Mouse (Mus musculus): ENCODE data around the gene Dclk3.

The Dclk3 gene

DNA sequence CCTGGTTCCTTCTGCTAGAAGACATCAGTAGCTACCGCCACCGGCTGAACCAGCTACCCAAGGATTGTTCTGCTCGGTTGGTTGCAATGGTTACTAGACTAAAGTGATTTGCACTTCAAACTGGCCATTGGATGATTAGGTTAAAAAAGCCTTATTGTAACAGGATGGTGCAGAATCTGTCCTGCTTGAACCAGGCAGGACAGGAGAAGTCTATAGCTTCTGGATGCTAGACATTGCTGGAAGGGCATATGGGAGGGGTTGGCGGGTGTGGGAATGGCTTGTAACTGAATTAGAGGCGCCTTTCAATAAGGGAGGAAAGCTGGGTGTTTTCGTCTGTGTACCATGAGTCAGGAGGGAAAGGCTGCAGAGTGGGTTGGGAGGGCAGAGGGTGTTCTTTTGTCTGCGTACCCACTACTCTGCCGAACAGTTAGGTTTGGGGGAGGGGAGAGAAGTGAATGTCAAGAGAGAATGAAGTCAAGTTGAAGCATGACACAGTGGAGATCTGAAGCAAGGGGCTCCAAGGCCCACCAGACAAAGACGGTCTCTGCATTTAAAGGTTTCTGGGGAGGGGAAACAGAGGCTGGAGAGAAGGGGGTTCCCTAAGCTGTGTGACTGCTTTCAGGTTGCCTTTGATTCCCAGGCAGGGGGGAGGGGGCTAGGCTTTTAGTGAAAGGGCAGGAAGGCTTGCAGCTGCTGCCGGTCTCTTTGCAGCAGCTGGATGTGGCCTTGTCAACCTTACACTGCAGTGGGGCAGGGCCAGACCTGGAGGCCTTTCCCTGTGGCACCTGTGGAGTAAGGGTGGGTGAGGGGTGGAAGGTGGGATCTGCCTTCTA is 48.0 kb downstream of the Dclk3 start:
- DNase-seq (ENCODE audit: low read depth), result no peak

- no peak for DNase-seq (ENCODE audit: low read depth)
Observed at GRCm38 (mm10) chr9:111490583-111490982, 51.7 kb downstream of the Dclk3 start.

GRCm38 (mm10) chr9:111491280-111491679 is 52.4 kb downstream of the Dclk3 start:
- no peak for DNase-seq (ENCODE audit: low read depth)

DNA sequence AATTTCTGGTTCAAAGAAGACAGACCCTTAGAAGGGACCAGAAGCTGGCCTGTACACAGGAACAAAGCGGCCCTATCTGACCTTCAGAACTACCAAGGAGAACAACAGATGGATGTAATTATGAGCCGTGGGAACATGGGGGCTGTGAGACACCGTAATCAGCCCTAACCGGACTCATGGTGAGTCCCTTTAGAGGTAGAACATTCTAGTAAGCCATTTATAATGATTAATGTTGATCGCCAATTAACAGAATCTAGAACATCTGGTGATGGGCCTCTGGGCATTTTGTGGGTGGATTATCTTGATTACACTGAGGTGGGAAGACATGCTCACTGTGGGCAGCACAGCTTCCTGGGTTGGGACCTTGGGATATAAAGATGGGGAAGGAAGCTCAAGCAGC is 54.6 kb downstream of the Dclk3 start:
- DNase-seq (ENCODE audit: low read depth), result no peak

DNA sequence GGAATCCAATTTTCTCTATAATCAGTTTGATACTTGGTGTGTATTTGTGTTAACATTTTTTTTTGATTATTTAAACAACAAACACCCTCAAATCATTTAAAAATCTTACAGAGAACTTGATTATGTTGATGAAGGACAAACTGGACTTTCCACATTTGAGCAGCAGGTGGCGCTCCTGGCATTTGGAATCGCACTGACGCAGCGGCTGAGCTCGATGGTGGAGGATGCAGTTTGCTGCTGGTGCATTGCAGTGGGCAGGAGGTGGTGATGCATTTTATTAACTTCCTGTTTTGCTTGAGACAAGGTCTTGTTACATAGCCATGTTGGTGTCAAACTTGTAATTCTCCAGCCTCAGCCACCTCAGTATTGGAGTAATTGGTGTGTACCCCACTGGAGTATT is 56.7 kb downstream of the Dclk3 start:
- DNase-seq (ENCODE audit: low read depth), result peak; percentile 25

- DNase-seq (ENCODE audit: low read depth), result peak; percentile 33
Observed at GRCm38 (mm10) chr9:111497074-111497811, 58.4 kb downstream of the Dclk3 start.

DNA sequence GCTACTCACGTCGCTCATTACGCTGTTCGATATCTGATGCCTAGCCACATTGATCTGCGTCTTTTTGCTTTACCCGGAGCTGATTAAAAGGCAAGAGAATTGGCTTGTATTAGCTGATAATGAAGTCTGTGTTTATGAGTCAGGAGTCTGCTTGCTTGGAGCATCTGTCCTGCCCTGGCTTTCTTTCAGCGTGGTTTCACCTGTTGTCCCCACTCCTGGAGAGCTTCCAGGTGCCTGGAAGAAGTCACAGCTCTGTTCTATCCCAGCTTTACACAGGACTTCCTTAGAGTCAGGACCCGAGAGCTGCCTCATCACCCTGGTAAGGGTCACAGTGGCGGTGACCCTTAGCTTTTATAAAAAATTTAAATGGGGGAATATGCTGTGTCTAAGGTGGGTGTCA is 61.3 kb downstream of the Dclk3 start:
- DNase-seq (ENCODE audit: low read depth), result no peak

DNA sequence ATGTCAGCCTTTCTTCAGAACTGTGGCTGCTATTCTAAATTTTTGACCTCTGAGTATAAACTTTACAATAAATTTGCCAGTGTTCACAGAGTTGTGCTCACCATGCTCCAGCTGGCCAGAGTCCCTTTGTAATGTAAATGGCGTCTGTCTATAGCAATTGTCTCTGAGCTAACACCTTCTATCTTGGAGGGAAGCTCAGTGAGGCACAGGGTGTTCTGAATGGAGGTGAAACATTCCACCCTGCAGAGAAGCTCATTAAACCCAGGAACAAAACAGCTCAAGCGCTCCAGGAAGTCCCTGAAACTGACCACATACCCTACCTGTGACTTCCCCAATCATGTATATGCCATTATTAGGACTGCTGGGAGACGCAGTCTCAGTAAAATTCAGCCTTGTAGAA is 67.2 kb downstream of the Dclk3 start:
- DNase-seq (ENCODE audit: low read depth), result no peak

- no peak for DNase-seq (ENCODE audit: low read depth)
Observed at GRCm38 (mm10) chr9:111514586-111515473, 75.9 kb downstream of the Dclk3 start.

- DNase-seq (ENCODE audit: low read depth), result no peak
Observed at GRCm38 (mm10) chr9:111515536-111515935, 76.7 kb downstream of the Dclk3 start.

DNA sequence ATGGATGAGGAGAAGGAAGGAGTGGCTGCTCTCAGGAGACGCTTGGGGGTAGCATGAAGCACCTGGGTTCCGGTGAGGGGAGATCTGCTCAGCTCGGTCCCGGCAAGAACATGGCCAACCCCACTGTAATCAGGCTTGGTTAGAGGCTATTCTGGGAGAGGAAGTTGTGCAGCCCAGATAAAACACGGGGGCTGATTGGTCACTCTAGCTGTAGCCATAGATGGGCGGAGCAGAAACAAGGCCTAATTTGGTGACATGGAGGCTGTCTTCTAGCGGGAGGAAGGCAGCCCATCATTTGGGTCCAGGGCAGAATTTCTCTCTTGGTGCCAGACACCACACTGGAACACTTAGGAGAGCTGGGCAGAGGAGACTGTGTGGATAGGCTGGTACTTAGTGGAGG is 83.3 kb downstream of the Dclk3 start:
- DNase-seq (ENCODE audit: low read depth), result no peak

- no peak for DNase-seq (ENCODE audit: low read depth)
Observed at GRCm38 (mm10) chr9:111523111-111523510, 84.2 kb downstream of the Dclk3 start.

DNA sequence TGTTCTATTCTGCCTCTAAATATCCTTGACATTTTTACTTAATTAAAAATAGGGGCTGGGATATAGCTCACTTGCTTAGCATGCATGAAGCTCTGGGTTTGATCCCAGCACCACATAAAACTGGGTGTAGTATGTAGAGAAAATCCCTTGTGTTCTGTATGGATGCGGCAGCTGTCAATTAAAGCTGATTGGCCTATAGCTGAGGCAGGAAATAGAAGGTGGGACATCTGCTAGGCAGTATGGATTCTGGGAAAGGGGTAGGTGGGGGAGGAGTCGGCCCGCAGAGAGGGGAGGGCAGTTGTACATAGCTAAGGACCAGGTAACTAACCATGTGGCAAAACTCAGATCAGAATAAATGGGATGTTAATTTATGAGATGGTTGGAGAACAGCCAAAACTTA is 85.0 kb downstream of the Dclk3 start:
- DNase-seq (ENCODE audit: low read depth), result no peak

DNA sequence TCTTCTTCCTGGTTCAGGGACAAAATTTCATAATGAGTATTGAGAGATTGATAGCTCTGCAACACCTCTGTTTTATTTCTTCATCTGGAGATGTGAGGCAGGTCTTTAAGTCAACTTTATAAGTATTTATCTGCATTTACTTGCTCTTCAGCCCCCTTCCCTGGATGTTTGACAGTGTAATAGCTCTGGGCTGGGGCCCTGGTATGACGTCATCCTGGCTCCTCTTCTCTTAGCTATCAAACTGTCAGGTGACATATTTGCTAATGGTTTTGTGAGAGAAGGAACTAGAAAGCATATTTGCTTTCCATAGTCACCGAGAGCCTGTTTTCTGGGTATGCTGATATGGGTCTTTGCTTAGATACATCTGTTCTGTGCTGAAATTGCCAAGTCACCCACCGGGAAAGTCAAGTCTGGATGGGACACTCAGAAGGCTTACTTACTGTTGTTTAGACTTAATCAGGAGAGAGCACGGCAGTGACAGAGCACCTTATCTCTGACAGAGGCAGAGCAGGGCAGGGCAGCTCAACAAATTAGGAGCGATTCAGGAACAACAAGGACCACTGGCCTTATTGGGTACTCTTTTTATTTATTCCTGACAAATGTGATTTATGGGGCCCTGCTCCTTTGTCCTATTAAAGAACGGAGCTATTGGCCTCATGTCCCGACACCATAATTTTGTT is 96.0 kb downstream of the Dclk3 start:
- peak; percentile 28 for DNase-seq (ENCODE audit: low read depth)

- no peak for DNase-seq (ENCODE audit: low read depth)
Observed at GRCm38 (mm10) chr9:111535445-111536064, 96.7 kb downstream of the Dclk3 start.

All from c-Kit-positive CD71-positive TER-119-negative erythroid progenitor cells, embryonic 14.5 days (primary cell).